Mouse (Mus musculus) retina, adult 2 months (tissue): ENCODE measurements around the gene Rarb.

ENCODE experiments used
- DNase-seq: peaks from one replicate; pipeline ENCODE4 v3.0.0-alpha.2; 2012; ENCODE audit warnings: low read depth, low spot score

The Rarb gene

DNA sequence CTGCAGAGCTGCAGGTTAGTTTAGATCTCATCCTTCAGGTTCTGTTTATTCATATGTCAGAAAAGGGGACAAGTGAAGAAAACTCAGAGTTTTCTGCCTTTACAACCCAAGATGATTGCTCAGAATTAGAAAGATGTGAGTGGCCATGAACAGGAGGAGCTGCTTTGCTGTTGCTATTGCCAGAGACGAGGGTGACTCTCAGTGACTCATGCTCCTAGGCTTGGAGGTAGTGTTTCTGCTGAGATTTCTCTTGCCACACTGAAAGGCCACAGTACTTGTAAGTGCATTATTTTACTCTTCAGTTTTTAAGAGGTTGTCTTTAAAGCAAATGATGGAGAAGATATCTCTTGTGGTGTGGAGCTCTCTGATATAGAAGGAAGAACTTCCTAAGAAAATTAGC lies 277.3 kb downstream of the Rarb start:
- no peak for DNase-seq

DNA sequence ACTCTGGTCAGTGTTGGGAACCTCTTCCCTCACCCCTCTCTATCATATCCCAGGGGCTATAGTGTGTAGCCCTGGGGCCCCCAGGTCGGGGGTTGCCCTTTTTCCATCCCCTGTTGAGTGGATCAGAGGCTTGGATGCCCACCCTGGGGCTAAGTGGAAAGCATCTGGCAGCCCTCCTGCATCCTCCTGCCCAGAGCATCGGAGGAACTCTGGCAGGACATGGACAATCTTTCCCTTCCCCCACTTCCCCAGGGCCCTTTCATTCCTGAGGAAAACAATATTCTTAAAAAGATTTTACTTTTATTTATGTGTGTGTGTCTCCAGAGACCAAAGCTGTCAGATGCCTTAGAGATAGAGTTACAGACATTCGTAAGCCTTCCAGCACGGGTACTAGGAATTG lies 281.5 kb downstream of the Rarb start:
- no peak for DNase-seq

DNA sequence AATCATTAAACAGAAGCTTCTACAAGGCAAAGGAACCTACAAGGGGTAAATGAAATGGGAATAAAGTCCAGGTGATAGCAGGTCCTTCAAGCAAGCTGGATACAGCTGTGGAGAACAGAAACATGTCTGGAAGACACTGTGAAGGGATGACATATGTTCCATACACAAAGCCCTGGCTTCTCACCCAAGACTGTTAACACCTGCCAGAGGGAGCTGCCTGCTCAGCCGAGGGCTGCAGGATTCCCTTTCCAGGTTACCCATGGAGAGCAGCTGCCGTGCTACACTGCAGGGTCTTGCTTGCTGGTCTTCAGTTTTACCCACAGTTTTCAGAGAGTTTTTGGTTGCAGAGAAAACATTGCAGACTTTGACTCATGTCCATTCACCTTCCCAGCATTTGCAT lies 290.3 kb downstream of the Rarb start:
- no peak for DNase-seq

DNA sequence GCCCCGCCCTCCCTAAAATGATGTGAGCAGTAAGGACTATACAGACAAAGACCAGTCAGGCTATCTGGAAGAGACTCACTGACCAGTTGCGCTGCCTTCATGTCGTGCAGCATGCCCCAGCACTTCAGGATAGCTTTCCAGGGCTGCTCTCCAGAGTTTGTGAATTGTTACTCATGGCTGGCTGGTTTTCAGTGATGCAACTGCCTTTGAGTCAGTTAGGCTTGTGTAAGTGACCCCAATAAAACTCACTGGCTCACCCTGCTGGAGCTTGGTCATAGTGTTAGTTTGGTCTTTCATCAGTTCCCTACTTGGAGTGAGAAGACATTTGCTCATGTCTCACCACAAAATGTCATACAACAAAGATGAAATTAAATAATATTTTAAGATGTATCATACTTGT lies 292.8 kb downstream of the Rarb start:
- no peak for DNase-seq

DNA sequence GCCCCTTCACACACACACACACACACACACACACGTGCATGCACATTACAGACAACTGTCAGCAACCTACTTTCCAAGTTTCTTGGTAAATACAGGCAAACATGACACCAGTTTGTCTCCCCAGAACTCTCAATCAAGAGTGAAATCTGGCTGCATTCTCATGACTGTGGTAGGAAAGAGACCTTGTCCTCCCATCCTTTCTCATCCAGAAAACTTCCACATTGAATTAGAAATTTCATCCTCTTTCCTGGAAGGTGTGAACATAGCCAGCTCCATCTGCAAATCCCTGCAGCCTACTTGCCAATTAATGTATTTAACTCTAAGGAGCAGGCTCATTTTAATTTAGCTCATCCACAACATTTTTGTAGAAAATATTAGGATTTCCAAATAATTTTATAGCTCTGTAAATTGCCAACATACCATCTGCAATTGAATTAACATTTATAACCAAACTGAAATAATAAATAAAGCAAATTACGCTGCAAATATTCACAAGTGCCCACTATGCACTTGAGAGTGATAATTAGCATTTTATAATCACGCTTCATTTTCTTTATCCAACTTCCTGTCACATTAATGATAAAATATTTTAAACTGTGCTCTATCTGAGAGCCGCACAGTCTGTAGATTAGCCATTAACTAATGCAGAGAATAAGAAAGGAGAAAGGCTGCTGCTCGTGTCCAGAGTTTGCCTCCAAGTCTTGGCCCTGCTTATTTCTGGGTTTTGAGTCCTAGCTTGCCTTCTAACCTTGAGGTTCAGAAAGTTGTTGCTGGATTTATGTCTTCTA lies 293.6 kb downstream of the Rarb start:
- DNase-seq: no peak

DNA sequence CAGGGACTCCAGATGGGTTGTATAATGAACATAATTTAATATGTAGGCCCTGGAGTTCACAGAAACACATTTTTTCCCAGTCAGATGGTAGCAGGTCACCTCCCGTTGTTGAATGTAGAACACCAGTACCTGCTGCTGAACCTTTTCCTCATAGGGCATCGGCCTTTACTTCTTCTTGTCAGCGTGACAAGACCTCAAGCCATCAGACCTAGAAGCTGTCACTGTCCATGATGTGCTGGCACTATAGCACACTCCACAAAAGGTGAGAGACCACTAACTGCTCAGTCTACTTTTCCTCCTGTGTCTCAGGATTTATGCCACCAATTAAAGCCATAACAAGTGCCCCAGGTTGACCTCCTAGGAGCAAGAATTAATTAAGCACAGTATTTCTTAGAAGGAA lies 296.1 kb downstream of the Rarb start:
- DNase-seq: no peak

DNA sequence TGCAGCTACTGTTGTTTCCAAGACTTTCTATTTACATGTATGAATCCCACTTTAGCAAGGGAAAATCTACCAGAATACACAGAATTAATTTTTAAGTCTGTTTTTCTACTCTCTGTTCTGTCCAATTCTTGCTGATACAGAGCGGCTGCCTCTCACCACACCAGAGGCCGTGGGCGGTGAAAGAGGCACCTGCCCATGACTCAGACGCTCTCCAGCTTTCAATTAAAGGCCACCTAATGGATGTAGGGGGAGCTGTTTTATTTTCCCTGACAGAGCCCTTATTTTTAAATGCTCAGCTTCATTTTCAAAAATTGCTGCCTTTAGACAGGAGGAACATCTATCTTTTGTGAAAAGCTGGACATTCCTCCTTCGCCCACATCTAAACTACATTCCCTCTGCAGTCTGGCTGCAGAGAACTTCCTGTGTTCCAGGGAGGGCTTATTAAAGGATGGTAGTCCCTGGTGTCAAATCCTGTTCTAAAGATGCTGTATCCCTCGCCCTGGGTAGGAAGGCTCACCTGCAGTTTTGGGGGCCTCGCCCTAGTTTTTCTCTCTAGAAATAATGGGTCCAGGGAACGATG lies 299.3 kb downstream of the Rarb start:
- no peak for DNase-seq

DNA sequence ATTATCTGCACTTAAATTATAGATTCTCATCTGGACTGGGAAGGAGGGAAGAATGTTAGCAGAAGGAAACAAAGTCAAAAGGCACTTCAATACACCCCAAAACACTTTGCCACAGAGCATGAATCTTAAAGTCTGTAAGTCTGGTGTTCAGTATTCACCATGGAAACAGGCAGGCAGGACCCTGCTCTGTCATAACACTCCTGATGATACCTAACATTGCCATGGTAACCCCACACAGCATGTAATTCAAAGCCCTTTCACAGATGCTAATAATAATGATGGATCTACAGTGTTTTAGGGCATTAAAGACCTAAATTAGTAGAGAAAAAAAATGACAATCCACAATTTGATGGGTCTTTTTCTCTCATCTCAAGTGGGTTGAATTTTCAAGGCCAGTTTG lies 301.0 kb downstream of the Rarb start:
- no peak for DNase-seq

DNA sequence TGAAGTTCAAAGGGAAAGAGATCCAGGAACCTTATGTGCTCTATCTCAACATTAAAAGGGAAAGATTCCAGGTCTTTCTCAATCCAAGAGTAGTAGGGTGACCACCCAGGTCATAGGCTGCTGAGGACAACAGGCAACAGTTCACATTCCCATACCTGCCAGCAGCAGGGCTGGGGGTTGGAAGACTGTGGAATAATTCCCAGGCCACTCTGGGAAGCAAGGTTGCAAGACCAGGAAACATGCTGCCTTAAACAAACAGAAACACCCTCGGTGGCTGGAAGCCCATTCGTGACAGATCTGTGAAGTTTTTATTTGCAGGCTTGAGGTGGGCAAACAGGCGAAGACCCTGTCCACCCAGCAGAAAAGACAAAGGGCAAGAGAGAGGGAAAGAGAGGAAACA lies 303.2 kb downstream of the Rarb start:
- no peak for DNase-seq

DNA sequence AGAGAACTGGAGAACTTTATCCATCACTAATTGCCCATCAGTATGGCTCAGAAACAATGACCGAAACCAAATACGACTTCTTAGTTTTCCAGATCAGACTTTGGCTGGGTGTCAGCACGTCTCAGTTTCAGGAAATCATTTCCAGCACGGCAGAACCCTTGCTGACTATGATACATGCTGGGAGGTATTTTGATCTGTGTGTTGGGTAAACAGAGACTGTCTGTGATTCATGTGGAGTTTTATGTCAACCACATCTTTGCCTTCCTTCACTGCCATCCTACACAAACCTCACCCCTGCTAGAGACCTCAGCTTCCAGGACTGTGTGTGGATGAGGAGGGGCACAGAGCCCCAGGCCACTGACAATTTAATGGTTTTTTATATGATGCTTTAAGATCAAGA lies 308.4 kb downstream of the Rarb start:
- DNase-seq: no peak

DNA sequence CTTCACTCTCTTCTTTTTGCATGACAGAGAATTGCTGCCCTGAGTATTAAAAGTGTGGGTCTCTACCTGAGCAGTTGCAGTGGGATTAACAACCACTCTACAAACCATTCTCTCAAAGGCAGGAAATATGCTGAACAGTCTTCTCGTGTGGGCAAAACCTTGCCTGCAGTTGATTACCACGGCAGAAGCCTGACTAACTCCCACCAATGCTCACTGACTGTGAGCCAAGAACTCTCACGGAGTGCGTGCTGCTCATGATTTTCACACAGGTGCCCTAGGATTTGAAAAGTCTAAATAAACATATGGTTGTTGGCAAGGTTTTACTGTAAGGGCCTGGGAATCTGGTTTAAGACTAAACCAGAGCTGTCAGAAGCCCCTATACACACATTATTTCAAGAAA lies 309.1 kb downstream of the Rarb start:
- DNase-seq: no peak

DNA sequence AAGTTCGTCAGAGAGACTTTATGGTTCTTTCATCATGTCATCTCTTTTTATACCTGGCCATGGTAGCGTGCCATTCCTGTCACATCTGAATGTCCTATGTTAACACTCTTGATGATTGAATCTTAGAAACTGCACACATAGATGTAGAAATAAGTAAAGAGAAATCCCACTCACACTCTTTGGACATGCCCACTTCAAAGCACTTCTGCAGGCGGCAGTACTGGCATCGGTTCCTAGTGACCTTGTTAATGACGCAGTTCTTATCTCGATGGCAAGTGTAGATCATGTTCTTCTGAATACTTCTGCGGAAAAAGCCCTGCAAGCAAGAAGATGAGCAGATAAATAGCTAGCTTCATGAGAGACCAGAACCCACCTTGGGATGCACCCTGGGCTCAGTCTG lies 310.2 kb downstream of the Rarb start:
- no peak for DNase-seq

DNA sequence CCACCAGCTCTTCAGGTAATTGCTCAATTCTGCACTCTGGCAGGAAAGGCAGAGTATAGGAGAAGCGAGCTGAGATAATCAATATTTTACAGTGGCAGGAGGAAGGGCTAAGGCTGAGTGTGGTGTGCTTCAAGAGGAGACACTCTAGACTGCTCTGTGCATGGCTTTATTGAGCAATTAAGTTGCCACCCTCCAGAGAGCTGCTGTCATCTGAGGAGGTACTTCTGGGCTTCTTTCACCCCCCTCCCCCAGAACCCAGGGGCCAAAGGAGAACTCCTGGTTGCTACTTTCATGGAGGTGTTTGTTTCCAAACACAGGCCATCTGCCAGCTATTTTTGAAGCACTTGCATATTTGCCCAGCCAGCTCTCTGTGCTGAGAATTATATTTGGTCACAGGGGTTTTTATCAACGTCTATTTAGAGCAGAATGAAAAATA lies 321.7 kb downstream of the Rarb start:
- no peak for DNase-seq

DNA sequence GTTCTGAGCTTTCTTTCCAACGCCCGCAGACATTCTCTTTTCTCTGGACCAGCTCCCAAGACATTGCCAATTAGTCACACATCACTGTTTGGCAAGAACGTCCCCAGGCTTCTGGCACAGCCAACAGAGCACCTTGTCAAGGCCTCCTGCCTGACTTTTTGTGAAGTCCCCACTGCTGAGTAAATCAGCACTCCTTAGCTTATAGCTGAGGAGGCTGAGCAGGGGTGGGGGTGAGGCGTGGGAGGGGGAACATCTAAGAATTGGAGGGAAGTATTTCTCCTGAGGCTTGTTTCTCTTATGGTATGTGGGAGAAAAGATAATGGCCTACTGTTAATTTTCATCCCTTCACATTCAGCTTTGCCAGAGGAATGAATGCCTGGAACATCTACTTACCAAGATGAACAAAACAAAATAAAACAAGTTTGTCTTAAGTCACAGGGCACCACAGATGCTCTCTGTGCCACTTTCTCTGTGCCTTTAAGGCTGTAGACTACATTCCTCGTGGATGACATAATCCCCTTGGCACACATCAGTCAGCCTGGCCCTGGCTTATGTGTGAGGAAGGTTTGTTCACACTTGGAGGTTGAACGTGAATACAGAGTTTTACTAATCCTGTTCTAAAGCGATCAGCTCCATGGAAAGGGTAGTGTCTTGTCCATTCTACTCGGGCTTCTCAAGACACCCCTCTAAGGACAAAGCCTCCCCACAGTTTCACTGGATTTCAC lies 335.1 kb downstream of the Rarb start:
- DNase-seq: no peak

DNA sequence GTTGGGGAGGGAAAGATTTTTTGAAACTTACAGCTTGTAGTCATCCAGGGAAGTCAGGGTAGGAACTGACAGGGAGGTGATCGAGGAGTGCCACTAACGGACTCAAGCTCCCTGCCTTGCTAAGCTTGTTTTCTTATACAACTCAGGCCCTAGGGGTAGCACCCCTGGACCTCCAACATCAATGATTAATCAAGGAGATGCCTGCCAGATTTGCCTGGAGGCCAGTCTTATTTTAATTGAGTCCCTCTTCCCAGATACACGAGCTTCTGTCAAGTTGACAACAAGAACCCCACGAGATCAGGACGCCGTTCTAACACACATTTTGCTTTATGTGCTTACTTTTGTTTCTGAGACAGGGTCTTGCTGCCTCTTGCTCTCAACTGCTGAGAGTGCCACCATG lies 338.3 kb downstream of the Rarb start:
- DNase-seq: no peak

DNA sequence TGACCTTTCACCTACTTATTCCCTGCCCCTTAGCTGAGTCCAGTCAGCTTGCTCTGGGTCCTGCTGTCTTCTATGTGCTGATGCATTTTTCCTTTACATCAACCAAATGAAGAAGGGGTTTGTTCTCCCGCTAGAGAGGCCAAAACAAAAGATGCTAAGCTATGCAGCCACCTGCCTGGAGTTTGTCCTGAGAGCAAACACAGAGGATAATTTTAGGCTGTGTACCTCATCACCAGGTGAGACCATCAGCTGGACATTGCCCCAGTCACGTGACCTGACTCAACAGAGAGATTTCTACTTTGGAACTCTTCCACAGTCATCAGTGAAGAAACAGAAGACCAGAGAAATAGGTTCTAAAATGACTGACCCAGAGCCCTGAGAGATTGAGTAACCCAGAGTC lies 339.4 kb downstream of the Rarb start:
- no peak for DNase-seq

DNA sequence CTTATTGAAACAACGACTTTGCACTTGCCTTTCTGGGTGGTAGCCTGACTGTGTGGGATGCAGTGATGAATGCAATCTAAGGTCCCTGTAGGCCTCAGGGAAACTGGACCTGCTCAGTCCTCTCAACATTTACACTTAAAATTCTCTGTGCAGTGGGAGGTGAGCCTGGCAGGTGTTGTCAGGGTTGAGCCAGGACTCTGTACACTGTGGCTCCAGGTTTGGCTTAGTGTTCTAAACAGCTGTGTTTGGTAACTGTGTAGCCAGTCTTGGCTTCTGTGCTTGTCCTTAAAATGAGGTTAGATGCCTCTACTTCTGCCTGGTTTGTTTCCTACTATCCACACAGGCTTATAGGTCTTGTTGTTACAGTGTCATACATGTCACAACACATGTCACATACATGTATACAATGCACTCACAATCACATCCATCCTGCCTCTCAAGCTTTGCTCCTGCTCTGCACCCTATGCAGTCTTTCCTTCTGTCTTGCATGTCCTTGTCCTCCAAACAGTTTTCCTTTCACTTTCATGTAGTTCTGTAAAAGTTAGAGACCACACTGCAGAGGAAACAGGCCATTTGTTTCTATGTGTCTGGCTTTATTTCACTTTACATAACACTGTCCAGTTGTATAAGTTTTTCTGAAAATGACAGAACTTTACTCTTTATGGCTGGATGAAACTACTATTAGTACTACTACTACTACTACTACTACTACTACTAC lies 340.2 kb downstream of the Rarb start:
- no peak for DNase-seq

DNA sequence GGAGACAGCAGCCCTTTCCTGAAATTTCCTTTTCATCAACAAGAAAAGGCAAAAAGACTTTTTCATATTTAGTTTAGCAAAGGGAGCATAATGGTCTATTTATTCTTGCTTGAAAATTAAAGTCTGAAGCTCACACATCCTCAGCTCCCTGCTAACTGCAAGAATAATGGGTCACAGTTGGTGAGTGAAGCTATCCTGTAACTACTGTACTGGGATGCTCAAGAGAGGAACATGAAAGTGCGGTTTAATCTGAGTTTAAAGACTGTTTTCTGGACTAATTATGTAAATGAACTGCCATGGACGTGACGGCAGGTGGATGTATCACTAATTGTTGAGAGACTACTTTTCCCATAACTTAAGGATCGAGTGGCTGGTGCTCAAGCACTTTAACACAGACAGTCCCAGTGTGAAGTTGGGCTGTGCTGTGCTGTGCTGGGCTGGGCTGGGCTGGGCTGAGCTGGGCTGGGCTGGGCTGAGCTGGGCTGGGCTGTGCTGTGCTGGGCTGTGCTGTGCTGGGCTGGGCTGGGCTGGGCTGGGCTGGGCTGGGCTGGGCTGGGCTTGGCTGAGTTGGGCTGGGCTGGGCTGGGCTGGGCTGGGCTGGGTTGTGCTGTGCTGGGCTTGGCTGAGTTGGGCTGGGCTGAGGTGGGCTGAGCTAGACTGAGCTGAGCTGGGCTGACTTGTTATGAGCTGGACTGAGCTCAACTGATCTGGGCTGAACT lies 370.5 kb downstream of the Rarb start:
- DNase-seq: no peak

DNA sequence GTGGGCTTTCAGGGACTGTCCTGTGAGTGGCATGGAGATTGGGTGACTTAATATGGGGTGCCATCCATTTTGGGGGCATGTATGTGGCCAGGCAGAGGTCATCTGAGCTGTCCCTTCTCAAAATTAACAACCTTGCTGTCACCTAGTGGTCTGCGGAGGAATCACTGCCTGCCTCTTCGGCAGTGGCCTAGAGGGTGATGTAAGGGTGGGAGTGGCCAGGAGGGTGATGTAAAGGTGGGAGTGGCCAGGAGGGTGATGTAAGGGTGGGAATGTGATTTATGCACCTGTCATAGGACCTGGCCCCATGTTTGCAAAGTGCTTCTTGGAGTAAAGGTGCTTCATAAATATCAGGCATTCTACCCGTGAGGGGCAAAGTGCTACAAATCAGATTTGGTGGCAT lies 371.4 kb downstream of the Rarb start:
- no peak for DNase-seq

DNA sequence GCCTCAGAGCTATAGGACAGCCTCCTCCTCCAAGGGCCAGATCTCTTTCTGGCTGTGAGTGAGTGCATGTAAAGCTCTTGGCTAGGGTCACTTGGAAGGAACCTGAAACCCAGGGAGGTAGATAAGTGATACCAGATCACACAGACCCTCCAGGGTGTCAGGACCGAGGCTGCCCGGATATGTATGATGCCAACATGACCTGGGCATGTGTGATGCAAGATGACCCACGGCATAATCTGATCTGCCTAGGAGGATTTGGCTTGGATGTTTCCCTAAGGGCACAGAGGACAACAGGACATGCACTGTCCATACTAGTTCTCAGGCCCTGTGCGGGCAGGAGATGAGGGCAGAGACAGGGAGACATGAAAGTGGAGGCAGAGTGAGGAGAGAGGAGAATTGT lies 374.1 kb downstream of the Rarb start:
- DNase-seq: peak; percentile 44

DNA sequence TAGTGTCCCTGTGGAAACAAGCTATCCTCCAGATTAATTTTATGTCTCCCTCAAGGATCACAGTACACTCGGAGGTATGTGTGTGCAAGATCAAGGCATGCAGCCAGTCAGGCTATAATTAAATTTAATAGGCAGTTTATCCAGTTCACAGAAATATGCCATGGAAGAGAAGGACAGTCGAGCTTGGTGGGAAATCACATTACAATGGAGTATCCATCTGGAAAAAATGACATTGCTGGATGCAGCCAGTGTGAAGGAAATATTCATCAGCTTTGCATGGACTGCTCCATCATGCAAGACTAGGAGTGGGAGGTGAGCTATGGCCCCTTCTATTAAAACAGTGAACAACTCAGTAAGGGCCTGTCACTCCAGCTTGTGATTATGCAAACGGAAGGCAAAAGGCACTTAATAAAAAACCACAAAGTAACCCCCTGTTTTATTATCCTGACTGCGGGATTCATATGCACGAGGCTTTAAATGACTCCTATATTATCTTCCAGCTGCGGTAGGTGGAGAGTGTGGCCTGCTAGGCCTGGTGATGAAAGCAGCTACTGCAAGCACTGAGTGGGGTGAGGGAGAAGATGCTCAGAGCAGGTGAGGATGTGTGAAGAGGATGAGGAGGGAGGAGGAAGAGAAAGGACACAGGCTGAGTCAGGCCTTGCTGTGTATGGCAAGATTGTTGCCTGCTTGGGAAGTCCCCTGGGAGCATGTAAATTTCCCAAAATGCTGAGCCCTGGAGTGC lies 379.4 kb downstream of the Rarb start:
- DNase-seq: no peak
